Mouse (Mus musculus): Measurements from ENCODE around the gene Ggta1.

- no peak for TF ChIP-seq CTCF (IDR thresholded peaks at IDR 0.05; ENCODE audit: low read depth, low read length)
- no peak for TF ChIP-seq POLR2A (IDR thresholded peaks at IDR 0.05; ENCODE audit: borderline replicate concordance, low read depth, low read length)
Observed at GRCm38 (mm10) chr2:35409466-35409865, 53.6 kb downstream of the Ggta1 start.
